Mouse (Mus musculus): ENCODE results near the gene Mypop.

DNA sequence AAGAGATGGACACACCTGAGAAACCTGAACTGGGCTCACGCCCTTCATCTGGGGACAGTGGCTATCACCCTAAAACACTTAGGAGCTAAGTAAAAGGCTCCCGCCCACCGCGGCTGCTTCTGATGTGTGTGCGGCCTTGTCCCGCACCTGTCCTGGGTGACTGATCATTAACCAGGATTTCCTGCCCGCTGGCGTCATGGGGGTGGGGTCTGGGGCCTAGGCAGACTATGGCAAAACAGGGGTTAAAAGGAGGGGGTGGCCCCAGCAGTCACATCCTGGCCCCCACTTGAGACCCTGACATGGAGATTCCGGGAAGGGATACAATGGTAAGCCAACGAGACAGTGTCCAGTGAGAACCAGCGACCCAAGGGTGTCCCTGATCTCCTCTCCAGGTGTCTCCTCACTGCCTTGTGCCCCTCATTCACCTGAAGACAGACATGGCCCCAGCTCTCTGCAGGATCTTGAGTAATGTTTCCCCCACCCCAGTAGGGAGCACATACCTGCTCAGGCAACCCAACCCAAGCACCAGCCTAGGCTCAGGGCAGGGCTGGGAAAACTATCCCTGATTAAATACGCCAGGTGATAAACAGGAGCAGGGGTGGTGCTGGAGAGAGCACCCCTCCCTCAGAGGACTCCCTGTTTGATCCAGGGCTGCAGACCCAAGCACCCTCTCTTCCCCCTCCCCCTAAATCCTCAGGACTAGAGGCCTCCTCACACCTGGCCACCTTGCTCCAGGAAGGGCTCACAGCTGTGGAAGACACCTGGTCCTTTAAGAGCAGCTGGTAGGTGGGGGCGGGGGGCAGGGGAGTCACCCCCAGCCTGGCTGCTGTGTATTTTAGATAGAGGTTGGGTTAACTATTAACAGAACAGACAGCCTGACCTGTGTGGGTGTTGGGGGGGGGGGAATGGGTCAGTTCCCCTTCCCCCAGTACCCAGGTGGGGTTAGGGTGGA lies 16.3 kb downstream of the Mypop start:
- TF ChIP-seq CTCF (IDR thresholded peaks at IDR 0.05; ENCODE audit: low read depth) = no peak
- TF ChIP-seq EP300 (IDR thresholded peaks at IDR 0.05; ENCODE audit: low read depth) = no peak
